Mouse (Mus musculus) cerebellum, postnatal 36 days (tissue): ENCODE results near the gene 1700037C18Rik.
"Not testable (repeated sequence)": the region's sequence is repeated elsewhere in the genome, so short reads cannot be mapped to it uniquely, and the experiment has no call there.

Source experiments
- DNase-seq, 2 experiments: peaks; one replicate each; pipeline ENCODE4 v3.0.0; 2021 to 2022; ENCODE audit warnings: mixed read lengths in 2 of 2

The 1700037C18Rik gene

DNA sequence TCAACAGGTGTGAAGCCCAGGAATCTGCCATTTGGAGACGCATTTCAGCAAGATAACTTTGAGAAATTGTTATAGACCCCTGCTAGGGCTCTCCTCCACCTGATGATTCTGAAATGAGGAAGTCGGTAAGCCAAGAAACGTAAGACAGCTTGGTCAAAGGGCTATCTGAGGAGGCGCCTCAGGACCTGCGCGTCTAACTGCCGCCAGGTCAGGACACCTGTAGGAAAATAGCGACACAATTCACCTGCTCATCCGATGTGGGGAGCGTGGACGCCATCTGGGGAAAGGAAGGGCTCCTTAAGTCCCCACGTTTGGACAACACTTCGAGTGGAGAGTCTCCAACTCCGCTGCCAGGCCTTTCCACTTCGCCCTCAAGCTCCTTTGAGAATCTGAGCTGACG lies 36.7 kb downstream of the 1700037C18Rik start:
- no peak for DNase-seq

DNA sequence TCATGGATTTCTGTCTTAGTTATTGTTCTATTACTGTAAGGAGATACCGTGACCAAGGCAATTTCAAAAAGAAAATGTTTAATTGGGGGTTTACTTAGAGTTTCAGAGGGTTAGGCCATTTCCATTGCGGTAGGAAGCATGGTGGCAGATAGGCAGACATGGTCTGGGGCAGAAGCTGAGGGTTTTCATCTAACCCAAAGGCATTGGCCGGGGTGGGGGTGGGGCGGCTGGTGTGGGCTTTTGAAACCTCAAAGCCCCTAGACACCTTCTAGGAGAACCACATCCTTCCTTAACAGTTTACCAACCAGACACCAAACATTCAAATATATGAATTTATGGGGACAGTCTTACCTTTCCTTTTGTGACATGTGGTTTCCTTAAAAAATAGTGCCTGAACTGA lies 49.2 kb downstream of the 1700037C18Rik start:
- DNase-seq, result no peak

DNA sequence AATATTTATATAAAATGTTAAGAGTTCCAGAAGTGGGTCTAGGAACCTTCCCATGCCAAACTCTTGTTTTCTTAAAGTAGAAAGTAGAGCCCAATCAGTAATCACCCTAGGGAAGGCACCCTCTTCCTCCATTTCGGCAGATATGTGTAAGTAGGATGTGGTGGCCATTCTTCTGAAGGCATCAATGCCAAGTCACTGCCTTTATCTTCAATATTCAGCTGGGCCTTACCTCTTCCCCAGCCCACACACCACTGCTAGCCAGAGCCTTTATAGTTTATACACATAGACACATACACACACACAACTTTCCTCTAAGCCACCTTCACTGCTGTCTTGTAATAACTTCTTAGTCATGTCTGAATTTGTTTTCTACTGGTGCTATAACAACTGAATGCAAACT lies 52.7 kb downstream of the 1700037C18Rik start:
- DNase-seq, result no peak

DNA sequence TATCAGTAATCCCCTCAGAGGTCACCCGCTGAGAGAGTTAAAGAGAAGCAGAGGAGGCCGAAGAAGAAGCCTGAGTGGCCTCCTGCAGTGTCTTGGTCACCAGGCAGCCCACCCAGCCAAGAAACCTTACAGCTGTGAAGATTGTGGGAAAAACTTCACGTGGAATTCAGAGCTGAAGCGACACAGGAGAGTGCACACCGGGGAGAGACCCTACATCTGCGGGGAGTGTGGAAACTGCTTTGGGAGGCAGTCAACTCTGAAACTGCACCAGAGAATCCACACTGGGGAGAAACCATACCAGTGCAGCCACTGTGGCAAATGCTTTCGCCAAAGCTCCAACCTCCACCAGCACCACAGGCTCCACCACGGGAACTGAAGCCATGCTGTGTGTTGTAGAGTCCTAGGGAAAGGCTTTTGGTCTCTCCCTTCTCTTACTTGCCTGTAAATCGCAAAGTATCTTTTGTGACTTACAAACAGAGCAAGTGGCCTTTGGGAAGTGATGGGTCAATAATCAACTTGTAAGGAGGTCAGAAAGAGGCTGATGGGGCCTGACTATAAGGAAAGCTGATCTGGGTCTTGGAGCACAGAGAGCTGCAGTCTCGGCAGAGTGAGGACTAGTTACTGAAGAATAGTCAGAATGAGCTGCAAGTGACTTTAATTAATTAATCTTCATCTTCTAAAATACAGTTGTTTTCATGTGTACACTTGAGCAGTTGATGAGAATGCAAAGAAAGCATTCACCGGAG lies 53.9 kb downstream of the 1700037C18Rik start:
- DNase-seq, result no peak

DNA sequence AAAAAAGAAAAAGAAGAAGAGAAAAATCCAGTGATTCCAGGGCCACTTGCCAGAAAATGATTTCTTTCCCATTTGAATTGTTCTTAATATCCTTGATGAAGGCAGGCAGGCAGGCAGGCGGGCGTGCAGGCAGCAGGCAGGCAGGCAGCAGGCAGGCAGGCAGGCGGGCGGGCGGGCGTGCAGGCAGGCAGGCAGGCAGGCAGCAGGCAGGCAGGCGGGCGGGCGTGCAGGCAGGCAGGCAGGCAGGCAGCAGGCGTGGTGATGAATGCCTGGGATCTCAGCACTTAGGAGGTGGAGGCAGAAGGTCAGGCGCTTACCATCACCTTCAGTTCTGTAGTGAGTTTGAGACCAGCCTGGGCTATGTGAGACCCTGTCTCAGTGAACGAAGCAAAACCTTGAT lies 55.9 kb downstream of the 1700037C18Rik start:
- no peak for DNase-seq

DNA sequence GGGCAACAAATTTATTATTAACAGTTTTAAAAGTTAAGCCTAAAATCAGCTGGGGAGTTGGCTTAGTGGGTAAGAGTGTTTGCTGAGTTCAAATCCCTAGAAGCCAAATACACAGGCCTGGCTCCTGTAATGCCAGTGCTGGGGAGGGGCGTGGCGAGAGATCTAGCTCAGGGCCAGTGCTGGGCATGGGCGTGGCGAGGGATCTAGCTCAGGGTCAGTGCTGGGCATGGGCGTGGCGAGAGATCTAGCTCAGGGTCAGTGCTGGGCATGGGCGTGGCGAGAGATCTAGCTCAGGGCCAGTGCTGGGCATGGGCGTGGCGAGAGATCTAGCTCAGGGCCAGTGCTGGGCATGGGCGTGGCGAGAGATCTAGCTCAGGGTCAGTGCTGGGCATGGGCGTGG lies 57.2 kb downstream of the 1700037C18Rik start:
- not testable (repeated sequence) for DNase-seq

DNA sequence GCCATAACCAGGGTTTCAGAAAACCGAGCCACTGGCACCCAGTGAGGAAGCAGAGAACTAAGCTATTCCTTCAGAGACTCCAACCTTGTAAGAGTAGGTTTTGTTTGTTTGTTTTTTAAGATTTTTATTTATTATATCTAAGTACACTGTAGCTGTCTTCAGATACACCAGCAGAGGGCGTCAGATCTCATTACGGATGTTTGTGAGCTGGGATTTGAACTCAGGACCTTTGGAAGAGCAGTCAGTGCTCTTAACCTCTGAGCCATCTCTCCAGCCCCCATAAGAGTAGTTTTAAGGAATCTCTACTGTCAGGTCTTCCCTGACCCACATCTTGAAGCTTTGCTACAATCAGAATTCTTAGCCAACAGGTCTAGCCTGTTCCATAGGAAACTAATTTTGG lies 60.1 kb downstream of the 1700037C18Rik start:
- no peak for DNase-seq

DNA sequence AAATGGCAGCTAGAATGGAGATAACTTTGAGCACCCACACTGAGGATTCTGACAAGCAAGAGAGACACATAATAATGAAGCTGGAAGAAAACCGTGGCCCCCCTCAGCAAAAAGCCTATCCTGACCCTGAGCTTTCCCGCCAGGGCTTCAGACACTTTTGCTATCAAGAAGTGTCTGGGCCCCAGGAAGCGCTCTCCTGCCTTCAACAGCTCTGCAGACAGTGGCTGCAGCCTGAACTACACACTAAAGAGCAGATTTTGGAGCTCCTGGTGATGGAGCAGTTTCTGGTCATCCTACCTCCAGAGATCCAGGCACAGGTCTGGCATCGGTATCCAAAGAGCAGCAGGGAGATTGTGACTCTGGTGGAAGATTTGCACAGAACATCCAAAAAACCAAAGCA lies 60.6 kb downstream of the 1700037C18Rik start:
- no peak for DNase-seq

DNA sequence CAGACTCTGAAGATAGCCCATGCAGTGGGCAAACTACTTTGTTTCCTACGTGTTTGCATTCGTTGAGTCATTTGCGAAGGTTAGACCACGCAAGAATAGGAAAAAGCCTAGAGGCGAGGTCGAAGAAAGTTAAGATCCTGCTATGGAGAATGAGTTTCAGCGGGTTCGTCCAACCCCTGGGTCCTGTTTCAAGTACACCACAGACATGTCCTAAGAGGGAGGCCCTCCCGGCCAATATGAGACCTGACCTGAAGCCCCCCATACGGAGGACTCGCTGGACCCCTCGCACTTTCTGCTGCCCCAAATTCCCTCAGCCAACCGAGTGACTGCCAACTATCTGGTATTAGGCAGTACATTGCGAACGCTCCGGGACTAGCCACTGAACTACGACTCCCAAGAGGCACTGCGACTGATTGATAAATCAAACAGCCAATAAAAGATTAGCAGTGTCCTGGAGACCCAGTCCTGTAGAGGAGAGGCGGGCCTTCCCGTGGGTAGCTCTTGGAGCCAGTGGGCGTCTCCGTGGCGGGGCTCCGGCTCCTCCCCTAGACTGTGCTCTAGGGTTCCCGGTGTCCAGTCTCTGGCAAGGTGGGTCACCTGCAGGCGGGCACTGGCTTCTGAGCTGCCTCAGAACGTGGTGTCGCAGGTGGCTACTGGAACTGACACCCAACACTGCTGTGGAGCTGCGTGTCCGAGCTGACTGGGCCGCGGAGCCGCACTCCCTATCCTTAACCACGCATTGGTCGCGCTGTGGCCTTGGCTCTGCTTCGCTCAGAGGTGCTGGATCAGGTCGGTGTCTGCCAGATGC lies 61.6 kb downstream of the 1700037C18Rik start, which contains the start of gene Zfp174:
Zfp174 (plus strand) TSS at position 558 of the 808 bp plus-strand sequence.
- peak; percentile 92 for DNase-seq
